Mouse (Mus musculus) spleen, embryonic (tissue): ENCODE data around the gene Ptchd4.

Source experiments
- CTCF ChIA-PET: fragments of 350-600 bp; sonication (Branson Sonifier 250); formaldehyde crosslinking; loops from one replicate; lab custom pipeline; 2022; lab: Charles Lee

Ptchd4 gene

GRCm38 (mm10) chr17:42315669-42316611 is at the start of gene Ptchd4:
TSS of gene Ptchd4 (plus strand) at chr17:42315947.
- CTCF ChIA-PET: no interaction called here

GRCm38 (mm10) chr17:42276861-42277260 is 38.9 kb upstream of the Ptchd4 start:
- CTCF ChIA-PET: no interaction called here

DNA sequence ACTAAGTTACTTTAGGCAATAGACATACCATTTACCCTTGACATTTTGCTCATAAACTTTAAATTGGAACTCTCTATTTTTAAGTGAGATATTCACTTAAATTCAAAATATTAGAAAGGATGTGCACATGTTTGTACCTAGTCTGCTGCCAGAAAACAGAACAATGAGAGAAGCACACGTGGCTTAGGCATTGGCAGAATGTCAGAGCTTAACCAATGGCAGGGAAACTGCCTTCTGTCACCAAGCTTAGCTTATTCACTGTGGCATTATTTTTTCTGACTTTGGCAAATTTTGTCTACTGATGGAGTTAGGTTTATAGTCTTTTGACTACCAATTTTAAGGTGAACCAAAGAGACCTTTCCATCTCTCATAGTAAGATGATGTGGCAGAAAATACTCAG is 31.4 kb upstream of the Ptchd4 start:
- CTCF ChIA-PET: no interaction called here

- CTCF ChIA-PET: no interaction called here
Measured at GRCm38 (mm10) chr17:42286255-42286654, 29.5 kb upstream of the Ptchd4 start.

DNA sequence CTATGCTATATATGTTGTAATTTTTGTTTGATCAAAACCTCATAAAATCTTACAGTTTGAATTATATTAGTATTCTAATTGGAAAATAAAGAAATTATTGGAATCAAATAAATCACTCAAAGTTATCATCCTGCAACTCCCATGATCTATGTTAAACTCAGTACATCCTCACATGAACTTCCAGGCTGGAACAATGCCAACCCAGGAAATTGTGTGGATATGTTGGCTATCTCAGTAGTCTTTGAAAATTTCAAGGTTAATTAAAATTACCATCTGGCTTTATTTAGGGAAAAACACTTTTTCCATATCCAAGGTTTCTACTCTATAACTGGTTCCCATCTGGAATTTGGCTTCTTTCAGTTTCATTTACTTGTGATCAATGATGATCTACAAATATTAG is 25.4 kb upstream of the Ptchd4 start:
- CTCF ChIA-PET: no interaction called here

- CTCF ChIA-PET: no interaction called here
Measured at GRCm38 (mm10) chr17:42291793-42292192, 24.0 kb upstream of the Ptchd4 start.

GRCm38 (mm10) chr17:42297986-42298385 is 17.8 kb upstream of the Ptchd4 start:
- CTCF ChIA-PET: no interaction called here

DNA sequence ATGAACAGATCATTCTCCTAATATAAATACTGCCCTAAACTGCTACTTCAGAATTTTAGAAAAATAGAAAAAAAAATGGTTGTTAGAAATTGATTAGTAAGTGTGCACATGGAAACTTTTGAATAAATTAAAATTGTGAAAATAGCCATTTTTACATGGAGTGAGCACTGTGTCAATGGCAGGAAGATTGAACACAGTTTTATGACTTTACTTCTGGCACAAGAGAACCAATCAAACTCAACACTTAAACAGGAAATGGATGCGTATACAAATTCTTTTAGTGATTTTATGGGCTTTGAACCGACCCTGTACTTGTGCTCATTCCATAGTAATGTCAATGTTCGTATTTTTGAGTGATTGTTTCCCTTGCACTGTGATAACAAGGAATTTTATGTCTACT is 16.1 kb upstream of the Ptchd4 start:
- CTCF ChIA-PET: no interaction called here

GRCm38 (mm10) chr17:42303062-42303577 is 12.6 kb upstream of the Ptchd4 start:
- CTCF ChIA-PET: no interaction called here

- CTCF ChIA-PET: no interaction called here
Measured at GRCm38 (mm10) chr17:42304262-42304661, 11.5 kb upstream of the Ptchd4 start.

DNA sequence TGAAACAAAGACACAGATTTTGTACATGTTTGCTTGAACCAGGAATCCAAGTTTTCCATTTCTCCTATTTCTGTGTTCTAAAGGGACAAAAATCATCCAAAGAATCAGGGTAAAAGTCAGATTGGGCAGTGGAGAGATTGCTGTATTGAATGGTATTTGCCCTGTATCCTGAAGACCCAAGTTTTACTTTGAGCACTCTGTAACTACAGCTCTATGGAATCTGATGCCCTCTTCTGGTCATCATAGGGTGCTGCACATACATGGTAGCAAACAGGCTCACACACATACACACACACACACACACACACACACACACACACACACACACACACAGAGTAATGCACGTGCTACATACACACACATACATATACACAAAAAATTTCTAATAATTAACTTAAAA is 8.7 kb upstream of the Ptchd4 start:
- CTCF ChIA-PET: interaction anchor here (0.6 kb wide), 1 partner anchor 330 kb away, joined by 4 read pairs; no protein-coding TSS in a partner anchor

DNA sequence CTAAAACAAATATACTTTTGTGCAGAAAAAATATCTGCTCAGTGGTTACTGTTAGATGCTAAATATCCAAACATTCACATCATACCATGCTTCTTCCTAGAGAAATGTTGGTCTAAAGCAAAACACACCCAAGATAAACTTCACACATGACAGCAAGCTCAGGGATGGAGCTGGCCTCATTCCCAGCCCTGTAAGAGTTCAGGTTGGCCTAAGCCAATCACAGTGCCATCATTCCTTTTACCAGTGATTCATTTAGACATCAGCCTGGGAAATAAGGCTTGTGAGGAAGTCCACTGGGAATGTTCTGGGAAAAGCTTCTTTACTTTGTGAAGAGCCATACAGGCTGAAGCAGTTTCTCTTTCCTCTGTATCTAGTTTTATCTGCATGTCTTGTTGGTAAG is 5.6 kb upstream of the Ptchd4 start:
- CTCF ChIA-PET: no interaction called here

- CTCF ChIA-PET: no interaction called here
Measured at GRCm38 (mm10) chr17:42316612-42316982, 850 bp downstream of the Ptchd4 start.

DNA sequence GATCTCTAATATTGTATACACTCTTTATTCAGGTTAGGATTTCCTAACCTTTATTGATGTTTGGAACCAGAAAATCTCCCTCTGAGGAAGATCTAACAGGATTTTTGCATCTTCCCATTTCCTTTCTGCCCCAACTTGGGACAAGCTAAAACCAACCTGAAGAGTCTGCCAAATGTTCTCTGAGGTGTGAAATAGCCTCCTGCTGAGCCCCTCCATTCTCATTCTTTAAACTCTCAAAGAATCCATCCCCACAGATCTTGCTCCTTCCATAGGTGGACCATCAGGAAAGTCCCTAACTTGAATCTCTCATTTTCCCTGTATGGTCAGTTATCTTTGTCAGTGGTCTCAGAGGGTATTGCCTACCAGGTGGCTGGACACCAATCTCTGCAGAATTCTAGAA is 20.0 kb downstream of the Ptchd4 start:
- CTCF ChIA-PET: no interaction called here

DNA sequence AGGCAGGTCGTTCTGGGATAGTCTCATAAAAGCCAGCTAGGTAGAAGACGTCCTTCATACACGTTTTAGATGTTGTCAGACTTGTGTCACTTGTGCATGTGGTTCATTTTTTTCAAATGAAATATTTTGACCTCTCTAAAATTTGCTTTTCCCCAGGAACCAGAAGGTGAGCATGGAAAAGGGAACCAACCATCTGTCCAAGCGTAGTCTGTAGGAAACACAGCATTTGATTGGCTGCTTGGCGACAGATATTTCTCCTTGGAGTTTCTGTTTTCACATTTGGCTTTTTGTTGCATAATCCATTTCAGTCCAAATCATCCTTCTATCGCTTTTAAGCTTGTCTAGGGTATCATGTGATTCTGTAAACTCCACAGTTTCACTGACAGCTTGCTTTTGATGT is 20.8 kb downstream of the Ptchd4 start:
- CTCF ChIA-PET: no interaction called here

DNA sequence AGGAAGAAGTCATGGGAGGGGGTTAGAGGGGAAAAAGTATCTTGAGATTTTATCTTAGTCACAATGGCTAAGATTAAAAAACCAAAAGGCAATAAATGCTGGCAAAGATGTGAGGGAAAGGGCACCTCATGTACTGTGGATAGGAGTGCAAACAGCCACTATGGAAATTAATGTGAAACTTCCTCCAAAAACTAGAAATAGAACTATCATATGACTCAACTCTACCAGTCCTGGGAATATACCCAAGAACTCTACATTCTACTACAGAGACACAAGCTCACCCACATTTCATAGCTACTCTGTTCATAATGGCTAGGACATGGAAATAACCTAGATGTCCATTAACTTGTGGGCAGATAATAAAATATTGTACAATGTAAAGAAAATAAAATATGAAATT is 30.3 kb downstream of the Ptchd4 start:
- CTCF ChIA-PET: no interaction called here

DNA sequence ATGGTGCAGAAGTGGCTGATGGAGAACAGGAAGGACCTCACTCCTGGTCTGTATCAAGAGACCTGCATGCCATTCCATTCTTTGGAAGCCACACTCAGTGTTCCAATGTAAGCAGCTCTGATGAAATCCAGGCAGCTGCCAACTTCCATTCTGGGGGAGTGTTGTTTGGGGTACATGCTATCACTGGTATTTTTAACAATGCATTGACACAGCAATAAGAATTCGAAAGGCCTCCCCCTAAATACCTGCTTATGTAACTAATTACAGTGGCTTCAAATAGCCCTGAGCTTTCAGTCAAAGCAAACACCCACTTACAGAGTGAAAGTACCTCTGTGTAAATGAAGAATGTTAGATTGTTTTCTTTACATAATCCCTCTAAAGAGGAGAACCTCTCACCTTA is 42.7 kb downstream of the Ptchd4 start:
- CTCF ChIA-PET: no interaction called here

DNA sequence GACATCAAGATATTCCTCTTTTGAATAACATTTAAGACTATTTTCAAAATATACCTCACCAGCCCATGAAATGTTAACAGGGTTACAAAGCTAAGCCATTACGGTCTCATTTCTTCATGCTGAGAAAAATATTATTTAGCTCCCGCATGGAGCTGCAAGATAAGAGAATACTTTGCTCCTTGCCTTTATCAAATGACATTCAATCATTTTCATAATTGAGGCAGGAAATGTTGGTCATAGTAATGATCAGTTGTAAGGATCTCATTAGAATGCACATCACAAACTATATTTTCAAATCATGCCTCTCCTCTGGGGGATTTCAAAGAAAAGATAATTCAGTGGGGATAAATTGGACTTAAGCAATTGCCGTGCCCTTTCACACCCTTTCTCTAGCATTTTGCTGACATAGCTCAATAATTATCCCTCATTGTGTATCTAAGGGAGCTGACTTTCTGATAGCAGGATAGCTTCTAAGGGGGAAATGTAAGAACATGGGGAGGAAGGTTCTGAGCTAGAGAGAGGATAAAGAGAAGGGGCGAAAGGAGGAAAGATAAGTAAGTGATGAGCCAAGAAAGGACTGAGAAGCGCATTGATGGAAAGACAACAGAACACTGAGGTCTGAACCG is 47.5 kb downstream of the Ptchd4 start:
- CTCF ChIA-PET: no interaction called here

- CTCF ChIA-PET: no interaction called here
Measured at GRCm38 (mm10) chr17:42364716-42365115, 49.0 kb downstream of the Ptchd4 start.

DNA sequence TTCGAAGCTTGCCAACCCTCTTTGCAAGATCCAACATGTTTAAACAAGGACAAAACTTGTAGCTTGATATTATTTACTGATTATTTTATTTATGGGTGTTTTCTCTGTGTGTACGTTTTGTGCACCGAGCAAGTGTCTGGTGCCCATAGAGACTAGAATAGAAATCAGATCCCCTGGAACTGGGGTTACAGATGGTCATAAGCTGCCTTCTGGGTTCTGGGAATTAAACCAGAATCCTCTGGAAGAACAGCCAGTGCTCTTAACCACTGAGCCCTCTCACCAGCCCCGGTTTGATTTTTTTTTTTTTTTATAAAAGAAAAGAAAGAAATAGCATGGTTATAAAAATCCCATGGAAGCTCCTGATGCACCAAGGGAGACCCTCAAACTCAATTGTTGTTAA is 59.1 kb downstream of the Ptchd4 start:
- CTCF ChIA-PET: no interaction called here

- CTCF ChIA-PET: no interaction called here
Measured at GRCm38 (mm10) chr17:42393086-42393485, 77.3 kb downstream of the Ptchd4 start.

DNA sequence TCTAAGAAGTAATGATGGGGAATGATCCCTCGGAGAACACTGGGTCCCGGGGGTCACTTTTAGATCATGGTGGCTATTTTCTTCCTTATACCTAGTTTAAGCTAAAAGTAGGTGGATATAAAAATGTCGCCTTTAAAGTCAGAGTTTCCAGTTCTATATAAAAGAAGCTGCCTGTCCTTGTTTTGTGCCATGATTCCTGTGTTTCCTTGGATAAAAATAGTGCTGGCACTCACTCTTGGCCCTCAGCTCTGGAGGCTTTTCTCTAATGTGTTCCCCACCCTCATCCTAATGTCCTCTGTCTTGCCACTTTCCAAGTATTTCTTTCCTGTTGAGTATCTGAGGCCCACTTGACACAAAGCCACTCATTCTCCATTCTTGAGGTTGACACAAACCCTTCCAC is 79.6 kb downstream of the Ptchd4 start:
- CTCF ChIA-PET: no interaction called here

- CTCF ChIA-PET: no interaction called here
Measured at GRCm38 (mm10) chr17:42418449-42418848, 102.7 kb downstream of the Ptchd4 start.
